Mouse (Mus musculus) bone marrow, adult 2 months (tissue): Measurements from ENCODE around the gene Uba52.

Source experiments
- CTCF ChIP-seq: fragments of 200-500 bp; IDR thresholded peaks from 2 replicates; pipeline ENCODE4 v1.5.1; 2011; ENCODE audit warnings: low read length, control low read depth; ENCODE audit not compliant: control insufficient read depth, insufficient read depth
- POLR2A ChIP-seq: fragments of 200-500 bp; IDR thresholded peaks from 2 replicates; pipeline ENCODE4 v1.6.1; 2011; ENCODE audit warnings: low read depth, mild to moderate bottlenecking, control low read depth, low read length, borderline replicate concordance; ENCODE audit not compliant: control insufficient read depth

- TF ChIP-seq CTCF (no peak), POLR2A (no peak)
Measured at GRCm38 (mm10) chr8:70512253-70512903, 1.8 kb upstream of the Uba52 start.
